Mouse (Mus musculus) hindbrain, embryonic 14.5 days (tissue): ENCODE measurements around the gene Pdcd7. TPM values are rescaled to one million over a fixed set of nuclear protein-coding genes. Genes with fewer than 3 reads are reported as not detected.

ENCODE experiments used
- ATAC-seq: fragments of 200-750 bp; cut with Nextera tagmentation; 2 replicates; pipeline ENCODE4 v1.8.0; 2017; ENCODE audit warnings: moderate number of reproducible peaks, mild to moderate bottlenecking, moderate TSS enrichment, moderate library complexity; ENCODE audit not compliant: low FRiP score
- DNase-seq: peaks from one replicate; pipeline ENCODE4 v3.0.0-alpha.2; 2015; ENCODE audit warnings: low spot score
- H3K27ac ChIP-seq: fragments of 300-500 bp; sonication (generic); 2 replicates; pipeline ENCODE4 v1.5.1; 2014; ENCODE audit warnings: mild to moderate bottlenecking, moderate library complexity
- H3K27me3 ChIP-seq: fragments of 300-500 bp; sonication (generic); 2 replicates; pipeline ENCODE4 v1.6.1; 2014; ENCODE audit warnings: mild to moderate bottlenecking, low read length, mixed read lengths; ENCODE audit not compliant: control insufficient read depth, insufficient read depth
- H3K36me3 ChIP-seq: fragments of 300-500 bp; sonication (generic); replicated peaks from 2 replicates; pipeline ENCODE4 v1.6.1; 2014; ENCODE audit not compliant: control insufficient read depth, insufficient read depth
- H3K4me1 ChIP-seq: fragments of 300-500 bp; sonication (generic); replicated peaks from 2 replicates; pipeline ENCODE4 v1.6.1; 2014; ENCODE audit warnings: antibody characterized with exemption, low read length, mixed read lengths; ENCODE audit not compliant: control insufficient read depth, insufficient read depth
- H3K4me2 ChIP-seq: fragments of 300-500 bp; sonication (generic); replicated peaks from 2 replicates; pipeline ENCODE4 v1.6.1; 2014; ENCODE audit warnings: mild to moderate bottlenecking, moderate library complexity
- H3K4me3 ChIP-seq: fragments of 300-500 bp; sonication (generic); replicated peaks from 2 replicates; pipeline ENCODE4 v1.5.1; 2014; ENCODE audit warnings: mild to moderate bottlenecking, low read length
- H3K9ac ChIP-seq: fragments of 300-500 bp; sonication (generic); 2 replicates; pipeline ENCODE4 v1.6.1; 2014
- H3K9me3 ChIP-seq: fragments of 300-500 bp; sonication (generic); 2 replicates; pipeline ENCODE4 v1.6.1; 2016; ENCODE audit warnings: low read length; ENCODE audit not compliant: control insufficient read depth
- WGBS: fragments of 180-500 bp; shearing (Covaris S2); extraction: QIAGEN DNeasy Blood & Tissue Kit; methylation state at CpG from one replicate; pipeline ENCODE4 v1.1.7; 2014; 5-methylcytosine and 5-hydroxymethylcytosine counted together
- polyA plus RNA-seq: library from polyadenylated mRNA; unstranded; fragments of >200 nt; fragmentation: Nextera tagmentation; extraction: Ambion mirVana; gene quantifications from 2 replicates; pipeline ENCODE4 v1.2.1, GENCODE M21; 2014

The Pdcd7 gene
- polyA plus RNA-seq, 1 experiment from 2014 or later = 10.7 TPM

GRCm38 (mm10) chr9:65371756-65372155, 25.9 kb downstream of the Pdcd7 start:
- H3K4me1 ChIP-seq = no peaks in the 10 kb centered on the region
- no peaks in the 10 kb centered on the region for H3K9me3 ChIP-seq
- 86% methylated on average over 24 of the region's 24 CpGs for WGBS
- H3K4me3 ChIP-seq = no peak overlapping the region
- ATAC-seq = no peak
- H3K36me3 ChIP-seq = peaks cover 31% of the 10 kb centered on the region
- no peak overlapping the region for H3K4me2 ChIP-seq
- no peaks in the 10 kb centered on the region for H3K27me3 ChIP-seq
- no peak overlapping the region for H3K27ac ChIP-seq
- DNase-seq = no peak
- no peak overlapping the region for H3K9ac ChIP-seq

DNA sequence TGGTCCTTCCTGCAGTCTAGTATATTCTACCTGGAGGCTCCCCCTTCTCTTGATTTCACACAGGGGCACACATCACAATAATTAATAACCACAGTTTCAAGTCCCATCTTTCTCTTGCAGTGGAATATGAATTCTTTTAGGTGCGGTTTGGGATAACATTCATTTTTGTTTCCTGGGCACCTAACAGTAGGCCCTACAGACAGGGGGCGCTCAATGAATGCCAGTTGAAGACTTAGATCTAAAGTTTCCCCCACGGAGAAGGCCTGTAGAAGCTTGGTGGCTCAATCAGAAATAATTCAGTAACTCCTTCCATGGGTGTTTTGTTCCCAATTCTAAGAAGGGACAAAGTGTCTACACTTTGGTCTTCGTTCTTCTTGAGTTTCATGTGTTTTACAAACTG, 26.5 kb downstream of the Pdcd7 start:
- 76% methylated on average over 4 of the region's 4 CpGs for WGBS
- no peak overlapping the region for H3K27ac ChIP-seq
- peaks cover 37% of the 10 kb centered on the region for H3K36me3 ChIP-seq
- DNase-seq (no peak), ATAC-seq (no peak)
- no peaks in the 10 kb centered on the region for H3K27me3 ChIP-seq
- no peaks in the 10 kb centered on the region for H3K9me3 ChIP-seq
- H3K4me1 ChIP-seq = no peaks in the 10 kb centered on the region
- no peak overlapping the region for H3K4me2 ChIP-seq
- H3K4me3 ChIP-seq = no peak overlapping the region
- H3K9ac ChIP-seq = no peak overlapping the region

DNA sequence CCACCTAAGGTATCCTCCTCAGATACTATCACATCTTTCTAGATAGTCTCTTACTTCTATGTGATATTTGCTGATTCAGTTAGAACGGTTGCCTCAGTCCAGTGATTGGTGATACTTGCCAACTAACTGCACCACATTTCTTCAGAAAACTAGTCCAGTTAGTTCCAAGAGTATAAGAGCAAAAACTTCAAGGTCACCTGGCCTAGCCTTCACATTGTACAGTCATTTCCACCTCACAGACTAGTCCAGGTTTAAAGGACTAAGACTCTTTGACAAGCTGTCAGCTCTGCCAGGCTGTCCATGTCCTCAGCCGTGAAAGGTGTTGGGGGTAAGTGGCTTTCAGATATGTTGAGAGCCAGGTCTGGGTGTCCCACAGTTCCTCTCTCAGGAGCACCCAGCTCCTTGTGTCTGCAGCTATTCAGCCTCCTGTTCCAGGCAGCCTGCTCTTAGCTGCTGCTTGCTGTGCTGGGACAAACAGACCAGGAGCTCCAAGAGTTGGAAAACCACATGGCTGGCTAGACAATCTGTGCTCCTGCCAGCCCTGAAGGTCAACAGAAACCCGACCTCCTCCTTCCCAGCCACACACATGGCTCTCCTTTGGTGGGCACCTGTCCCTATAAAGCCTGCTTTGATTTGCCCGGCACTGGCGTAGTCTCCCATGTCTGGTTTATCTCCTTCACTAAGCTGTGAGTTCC, 28.7 kb downstream of the Pdcd7 start:
- no peaks in the 10 kb centered on the region for H3K27me3 ChIP-seq
- ATAC-seq (no peak), DNase-seq (no peak)
- no peaks in the 10 kb centered on the region for H3K9me3 ChIP-seq
- no peak overlapping the region for H3K4me3 ChIP-seq
- 87% methylated on average over 5 of the region's 5 CpGs for WGBS
- peaks cover 39% of the 10 kb centered on the region for H3K36me3 ChIP-seq
- H3K4me2 ChIP-seq = no peak overlapping the region
- H3K9ac ChIP-seq = no peak overlapping the region
- no peak overlapping the region for H3K27ac ChIP-seq
- no peaks in the 10 kb centered on the region for H3K4me1 ChIP-seq

DNA sequence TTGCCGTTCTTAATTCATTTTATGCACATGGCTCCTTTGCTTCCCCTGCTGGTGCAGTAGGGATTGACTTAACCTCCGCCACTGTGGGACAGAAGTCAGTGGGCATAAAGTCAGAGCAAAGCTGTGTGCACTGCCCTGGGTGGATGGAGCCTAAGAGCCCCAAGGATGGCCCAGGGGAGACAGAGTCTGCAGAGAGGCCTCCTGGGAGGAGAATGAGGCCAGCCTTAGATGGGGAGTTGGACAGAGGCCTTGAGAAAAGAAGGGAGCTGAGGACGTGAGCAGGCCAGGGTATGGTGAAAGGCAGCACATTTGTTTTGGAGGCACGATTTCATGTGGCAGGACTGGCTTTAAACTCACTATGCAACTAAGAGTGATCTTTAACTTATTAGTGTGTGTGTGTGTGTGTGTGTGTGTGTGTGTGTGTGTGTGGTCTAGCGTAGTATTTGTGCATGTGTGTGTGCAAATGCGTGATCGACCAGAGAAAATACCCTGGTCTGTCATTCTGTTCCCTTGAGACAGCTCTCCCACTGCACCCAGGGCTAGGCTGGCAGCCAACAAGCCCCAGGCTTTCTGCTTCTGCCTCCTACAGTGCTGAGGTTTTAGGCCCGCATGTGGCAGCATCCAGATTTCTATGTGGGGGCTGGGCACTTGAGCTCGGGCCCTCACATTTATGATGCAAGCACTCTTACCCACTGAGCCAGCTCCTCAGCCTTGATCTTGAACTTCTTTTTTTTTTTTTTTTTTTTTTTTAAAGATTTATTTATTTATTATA, 29.4 kb downstream of the Pdcd7 start:
- Histone ChIP-seq H3K4me1 (no peaks in the 10 kb centered on the region), H3K4me2 (no peak overlapping the region), H3K9ac (no peak overlapping the region), H3K4me3 (no peak overlapping the region), H3K36me3 (peaks cover 39% of the 10 kb centered on the region), H3K27me3 (no peaks in the 10 kb centered on the region), H3K9me3 (no peaks in the 10 kb centered on the region), H3K27ac (no peak overlapping the region)
- DNase-seq = no peak
- ATAC-seq = no peak
- 80% methylated on average over 9 of the region's 9 CpGs for WGBS

DNA sequence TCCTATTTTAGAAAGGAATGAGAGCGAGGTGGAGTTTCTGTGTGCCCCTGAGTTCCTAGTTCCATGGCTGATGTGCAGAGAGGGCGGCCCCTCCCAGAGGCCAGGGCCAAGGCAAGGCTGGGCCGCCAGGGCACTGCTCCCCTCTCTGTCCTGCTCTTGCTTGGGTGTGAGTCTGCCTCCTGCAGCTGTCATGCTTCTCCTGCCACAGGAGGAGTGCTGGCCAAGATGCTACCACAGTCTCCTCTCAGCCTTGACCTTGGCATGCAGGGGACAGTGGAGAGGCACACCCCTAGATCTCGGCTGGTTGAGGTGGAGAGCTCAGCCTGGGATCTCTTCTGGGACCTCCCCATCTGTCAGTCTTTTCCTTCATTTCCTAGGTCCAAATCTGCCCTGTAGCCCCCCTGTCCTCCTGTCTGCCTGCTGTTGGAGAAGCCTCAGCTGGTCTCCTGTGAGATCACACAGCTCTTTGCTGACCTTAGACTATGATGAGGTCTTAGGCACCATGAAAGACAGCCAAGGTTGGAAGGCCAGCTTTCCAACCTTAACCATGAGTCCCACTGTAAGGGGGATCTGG, 35.2 kb downstream of the Pdcd7 start:
- Histone ChIP-seq H3K27me3 (no peaks in the 10 kb centered on the region), H3K27ac (no peak overlapping the region), H3K4me3 (no peak overlapping the region), H3K36me3 (peaks cover 14% of the 10 kb centered on the region; the same call in 1 of the 2 replicates), H3K4me2 (no peak overlapping the region), H3K9me3 (no peaks in the 10 kb centered on the region), H3K4me1 (no peaks in the 10 kb centered on the region), H3K9ac (no peak overlapping the region)
- DNase-seq = no peak
- 70% methylated on average over 4 of the region's 4 CpGs for WGBS
- no peak for ATAC-seq

DNA sequence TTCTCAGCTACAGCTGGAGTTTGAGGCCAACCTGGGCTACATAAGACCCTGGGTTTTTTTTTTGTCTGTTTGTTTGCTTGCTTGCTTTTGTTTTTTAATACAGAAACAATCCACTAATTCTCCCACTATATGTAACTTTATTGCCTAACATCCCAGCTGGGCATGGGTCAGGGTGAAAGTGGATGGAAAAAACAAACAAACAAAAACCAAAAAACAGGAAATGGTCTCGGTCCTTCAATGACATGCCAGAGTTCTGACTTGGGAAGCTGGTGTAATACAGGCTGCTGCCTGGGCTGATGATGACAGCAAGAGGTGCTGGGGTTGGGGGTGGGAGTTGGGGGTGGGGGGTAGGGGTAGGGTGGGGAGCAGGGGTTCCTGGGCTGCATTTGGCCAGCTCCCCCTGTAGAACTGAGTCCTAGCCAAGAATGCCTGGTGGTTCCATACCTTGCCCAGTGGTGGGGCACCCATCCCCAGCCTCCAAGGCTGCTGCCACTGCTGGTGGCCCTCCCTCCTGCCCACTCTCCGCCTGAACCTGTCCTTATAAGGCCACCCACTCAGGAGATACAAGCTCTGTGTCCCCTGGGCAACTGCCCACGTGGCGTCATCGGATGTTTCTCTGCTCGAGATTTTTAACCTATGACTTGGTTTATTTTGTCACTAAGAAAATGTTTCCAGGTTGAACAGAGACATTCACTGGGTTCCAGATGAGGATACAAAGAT, 36.3 kb downstream of the Pdcd7 start:
- H3K4me3 ChIP-seq = no peak overlapping the region
- 83% methylated on average over 6 of the region's 6 CpGs for WGBS
- no peak for DNase-seq
- H3K27me3 ChIP-seq = no peaks in the 10 kb centered on the region
- no peak overlapping the region for H3K9ac ChIP-seq
- no peaks in the 10 kb centered on the region for H3K9me3 ChIP-seq
- H3K4me1 ChIP-seq = no peaks in the 10 kb centered on the region
- H3K27ac ChIP-seq = no peak overlapping the region
- no peak overlapping the region for H3K4me2 ChIP-seq
- no peak for ATAC-seq
- H3K36me3 ChIP-seq = 0 out of 2 replicates have a peak, but pooled peaks cover 9% of the 10 kb centered on the region

- H3K9ac ChIP-seq = no peak overlapping the region
- DNase-seq (no peak), ATAC-seq (no peak)
- no peaks in the 10 kb centered on the region for H3K27me3 ChIP-seq
- H3K36me3 ChIP-seq = 0 out of 2 replicates have a peak, but pooled peaks cover 6% of the 10 kb centered on the region
- no peaks in the 10 kb centered on the region for H3K4me1 ChIP-seq
- H3K4me3 ChIP-seq = no peak overlapping the region
- no peak overlapping the region for H3K27ac ChIP-seq
- WGBS = 68% methylated on average over 3 of the region's 3 CpGs
- no peaks in the 10 kb centered on the region for H3K9me3 ChIP-seq
- no peak overlapping the region for H3K4me2 ChIP-seq
Measured at GRCm38 (mm10) chr9:65382751-65383097, 36.8 kb downstream of the Pdcd7 start.

- H3K36me3 ChIP-seq = no peaks in the 10 kb centered on the region
- H3K4me1 ChIP-seq = no peaks in the 10 kb centered on the region
- ATAC-seq = no peak
- H3K4me3 ChIP-seq = no peak overlapping the region
- WGBS = 60% methylated on average over 3 of the region's 3 CpGs
- no peaks in the 10 kb centered on the region; the same call in 1 of the 2 replicates for H3K27me3 ChIP-seq
- no peak overlapping the region for H3K4me2 ChIP-seq
- H3K9ac ChIP-seq = no peak overlapping the region
- H3K9me3 ChIP-seq = no peaks in the 10 kb centered on the region
- no peak for DNase-seq
- H3K27ac ChIP-seq = no peak overlapping the region
Measured at GRCm38 (mm10) chr9:65384276-65384675, 38.4 kb downstream of the Pdcd7 start.
